Mouse (Mus musculus) layer of hippocampus, adult 2 months (tissue): ENCODE measurements at regions not wholly inside any gene's neighbourhood (a gene's known extent, or its start where the extent isn't known, plus 50 kb on each side); places are given as distances from the start of the nearest gene placed in this dataset.

Experiments
- DNase-seq, 2 experiments: peaks; one replicate each; pipeline ENCODE4 v3.0.0; 2022; ENCODE audit warnings: low spot score in 2 of 2
- H3K27ac ChIP-seq: fragments of 200-600 bp; 2 replicates; pipeline ENCODE4 v1.8.1; 2022
- H3K4me3 ChIP-seq: fragments of 200-600 bp; 2 replicates; pipeline ENCODE4 v1.8.1; 2022; ENCODE audit warnings: mild to moderate bottlenecking
- CTCF ChIP-seq: fragments of 200-600 bp; conservative IDR thresholded peaks from 2 replicates; pipeline ENCODE4 v1.8.1; 2022; ENCODE audit warnings: antibody characterized with exemption, mild to moderate bottlenecking, moderate library complexity

DNA sequence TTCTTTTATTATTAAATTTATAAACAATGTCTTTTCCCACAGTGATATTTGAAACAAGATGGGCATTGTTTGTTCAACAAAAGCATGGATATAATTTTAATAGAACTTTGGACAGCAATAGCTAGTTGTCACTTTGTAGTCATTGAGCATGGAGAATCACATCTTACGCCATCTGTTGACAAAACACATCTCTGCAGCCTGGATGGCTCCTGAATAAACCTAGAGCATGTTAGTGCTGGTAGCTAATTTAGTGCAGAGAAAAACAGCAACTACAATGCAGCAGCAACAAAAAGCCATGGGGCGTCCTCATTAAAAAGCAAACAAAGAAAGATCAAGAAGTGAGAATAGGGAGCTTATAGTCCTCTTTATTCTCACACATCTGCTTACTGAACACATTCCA, 900.9 kb upstream of the Cdh7 start:
- no peak for DNase-seq
- H3K27ac ChIP-seq: no peak overlapping the region
- no peak overlapping the region for H3K4me3 ChIP-seq
- peak; percentile 44 for TF ChIP-seq CTCF

- no peak for TF ChIP-seq CTCF
- DNase-seq: peak in 1 of 2 experiments; percentile 7
- Histone ChIP-seq H3K27ac (no peak overlapping the region), H3K4me3 (no peak overlapping the region)
These were observed 896.1 kb upstream of the Cdh7 start for GRCm38 (mm10) chr1:109086110-109086509.

DNA sequence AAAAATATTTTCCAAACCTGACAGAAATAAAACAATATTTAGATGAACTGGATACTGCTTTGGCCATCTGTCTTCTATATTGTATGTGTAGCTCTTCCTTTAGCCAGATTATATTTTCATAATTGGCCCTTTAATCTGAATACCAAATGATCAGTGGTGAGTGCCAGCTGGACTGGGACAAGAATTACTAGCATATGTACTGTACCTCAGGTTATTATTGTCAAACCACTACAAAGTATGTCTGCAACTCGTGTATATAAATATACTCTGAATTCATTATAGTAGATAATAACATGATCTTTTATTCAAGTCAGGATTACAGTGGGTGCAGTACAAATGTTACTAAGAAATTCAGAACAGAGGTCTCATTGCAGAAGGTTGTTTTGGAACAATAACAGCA, 877.2 kb upstream of the Cdh7 start:
- TF ChIP-seq CTCF: no peak
- no peak overlapping the region for H3K27ac ChIP-seq
- no peak for DNase-seq
- no peak overlapping the region for H3K4me3 ChIP-seq
